Mouse (Mus musculus) ES-Bruce4 (cell line): Measurements from ENCODE around the gene Igbp1. TPM values are rescaled to one million over a fixed set of nuclear protein-coding genes. Genes with fewer than 3 reads are reported as not detected.

Experiments
- H3K27ac ChIP-seq: 2 replicates; pipeline ENCODE4 v1.5.1; 2012; ENCODE audit warnings: low read length, inconsistent platforms; ENCODE audit not compliant: insufficient read depth
- H3K27me3 ChIP-seq: 2 replicates; pipeline ENCODE4 v1.6.1; 2012; ENCODE audit warnings: mild to moderate bottlenecking, low read length, inconsistent platforms; ENCODE audit not compliant: control insufficient read depth, poor library complexity, insufficient read depth, severe bottlenecking
- H3K36me3 ChIP-seq: 2 replicates; pipeline ENCODE4 v1.6.1; 2012; ENCODE audit warnings: inconsistent platforms, mild to moderate bottlenecking, low read length, moderate library complexity; ENCODE audit not compliant: control insufficient read depth, poor library complexity, insufficient read depth, severe bottlenecking
- H3K4me1 ChIP-seq: one replicate; pipeline ENCODE4 v1.8.1; 2011; ENCODE audit warnings: low read length; ENCODE audit not compliant: control insufficient read depth, insufficient read depth
- H3K4me3 ChIP-seq: 2 replicates; pipeline ENCODE4 v1.5.1; 2011; ENCODE audit warnings: low read depth, mild to moderate bottlenecking, low read length
- H3K9ac ChIP-seq: 2 replicates; pipeline ENCODE4 v1.6.1; 2012; ENCODE audit warnings: low read depth, mild to moderate bottlenecking, inconsistent platforms; ENCODE audit not compliant: poor library complexity, severe bottlenecking
- H3K9me3 ChIP-seq: replicated peaks from 2 replicates; pipeline ENCODE4 v1.6.1; 2012; ENCODE audit warnings: mild to moderate bottlenecking, low read length, inconsistent platforms; ENCODE audit not compliant: control insufficient read depth, poor library complexity, insufficient read depth, severe bottlenecking
- CTCF ChIP-seq: IDR thresholded peaks from one replicate; pipeline ENCODE4 v1.8.1; 2011; ENCODE audit warnings: low read depth, low read length
- EP300 ChIP-seq: IDR thresholded peaks from 2 replicates; pipeline ENCODE4 v1.6.1; 2011; ENCODE audit warnings: low read depth, low read length; ENCODE audit not compliant: insufficient read depth
- POLR2A ChIP-seq: IDR thresholded peaks from one replicate; pipeline ENCODE4 v1.8.1; 2011; ENCODE audit warnings: low read length; ENCODE audit not compliant: insufficient read depth
- polyA plus RNA-seq: library from polyadenylated mRNA; stranded (reverse); fragments of >200 nt; gene quantifications from 2 replicates; pipeline ENCODE4 v1.2.4, GENCODE M21; 2011; ENCODE audit warnings: low read depth; ENCODE audit not compliant: missing spikeins, insufficient read depth, insufficient read length

Igbp1 gene
- polyA plus RNA-seq, 1 experiment, result 82.6 TPM

GRCm38 (mm10) chrX:100493500-100494067 lies 507 bp upstream of the Igbp1 start:
- H3K9ac ChIP-seq, result peak overlapping the region; percentile 16
- H3K27me3 ChIP-seq, result no peaks in the 10 kb centered on the region
- no peaks in the 10 kb centered on the region for H3K9me3 ChIP-seq
- TF ChIP-seq CTCF, result no peak
- TF ChIP-seq EP300, result no peak
- TF ChIP-seq POLR2A, result no peak
- no peaks in the 10 kb centered on the region for H3K36me3 ChIP-seq
- H3K4me3 ChIP-seq, result peak overlapping the region; percentile 90
- H3K4me1 ChIP-seq, result no peaks in the 10 kb centered on the region
- H3K27ac ChIP-seq, result no peak overlapping the region

DNA sequence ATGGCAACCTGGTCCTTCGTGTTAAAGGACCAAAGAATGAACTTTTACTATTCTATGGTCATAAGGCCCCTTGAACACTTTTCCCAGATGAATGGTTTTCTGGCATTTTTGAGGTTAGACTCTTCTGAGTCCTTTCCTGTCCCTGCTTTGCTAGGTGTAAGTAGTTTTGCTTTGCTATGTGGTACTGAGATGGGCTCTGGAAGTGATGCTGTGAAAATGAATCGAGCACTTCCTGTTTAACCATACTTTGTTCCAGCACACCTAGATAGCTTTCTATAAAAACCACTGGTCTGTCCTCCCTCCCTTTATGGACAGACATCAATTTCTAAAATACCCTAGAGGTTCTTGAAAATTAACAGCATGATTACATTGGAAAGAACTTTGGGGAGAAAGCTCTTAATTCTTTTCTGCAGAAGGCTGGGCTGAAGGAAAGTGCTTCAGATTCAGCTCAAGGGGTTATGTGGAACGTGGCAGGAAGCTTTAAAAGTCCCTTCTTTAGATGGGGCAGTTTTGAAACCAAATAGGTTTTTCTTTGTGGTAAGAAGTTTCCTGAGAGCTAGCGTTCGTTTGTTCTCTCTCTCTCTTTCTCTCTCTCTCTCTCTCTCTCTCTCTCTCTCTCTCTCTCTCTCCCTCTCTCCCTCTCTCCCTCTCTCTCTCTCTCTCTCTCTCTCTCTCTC lies 10.2 kb downstream of the Igbp1 start:
- H3K4me1 ChIP-seq, result no peaks in the 10 kb centered on the region
- H3K9me3 ChIP-seq, result no peaks in the 10 kb centered on the region
- TF ChIP-seq POLR2A (no peak), CTCF (no peak), EP300 (no peak)
- H3K27ac ChIP-seq, result no peak overlapping the region
- peaks cover 7% of the 10 kb centered on the region for H3K36me3 ChIP-seq
- H3K9ac ChIP-seq, result no peak overlapping the region
- H3K4me3 ChIP-seq, result no peak overlapping the region
- H3K27me3 ChIP-seq, result no peaks in the 10 kb centered on the region

GRCm38 (mm10) chrX:100508164-100508563 lies 14.1 kb downstream of the Igbp1 start:
- no peak overlapping the region for H3K27ac ChIP-seq
- no peak for TF ChIP-seq POLR2A
- TF ChIP-seq CTCF, result no peak
- H3K9ac ChIP-seq, result no peak overlapping the region
- H3K27me3 ChIP-seq, result no peaks in the 10 kb centered on the region
- no peaks in the 10 kb centered on the region for H3K4me1 ChIP-seq
- H3K9me3 ChIP-seq, result no peaks in the 10 kb centered on the region
- H3K36me3 ChIP-seq, result peaks cover 7% of the 10 kb centered on the region
- H3K4me3 ChIP-seq, result no peak overlapping the region

DNA sequence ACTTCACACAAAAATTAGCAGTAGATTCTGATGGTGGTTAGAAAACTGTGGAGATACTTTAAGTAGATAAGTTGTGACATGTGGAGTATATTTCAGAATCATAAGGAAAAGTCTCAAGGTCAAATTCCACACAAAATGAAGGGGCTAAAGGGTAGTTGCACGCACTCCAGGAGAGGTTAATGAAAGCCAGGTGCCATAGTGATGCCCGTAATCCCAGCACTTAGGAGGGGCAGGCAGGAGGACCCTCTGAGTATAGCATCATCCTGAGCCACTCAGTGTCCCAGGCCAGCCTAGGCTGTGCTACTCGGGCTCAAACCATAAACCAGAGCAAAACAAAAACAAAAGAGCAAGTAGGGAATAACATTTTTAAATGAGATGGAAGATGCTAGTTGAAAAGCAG lies 15.8 kb downstream of the Igbp1 start:
- TF ChIP-seq EP300, result no peak
- no peak for TF ChIP-seq CTCF
- TF ChIP-seq POLR2A, result no peak
- no peak overlapping the region for H3K4me3 ChIP-seq
- H3K9ac ChIP-seq, result no peak overlapping the region
- H3K27ac ChIP-seq, result no peak overlapping the region
- no peaks in the 10 kb centered on the region for H3K9me3 ChIP-seq
- H3K4me1 ChIP-seq, result no peaks in the 10 kb centered on the region
- no peaks in the 10 kb centered on the region for H3K27me3 ChIP-seq
- H3K36me3 ChIP-seq, result peaks cover 7% of the 10 kb centered on the region

DNA sequence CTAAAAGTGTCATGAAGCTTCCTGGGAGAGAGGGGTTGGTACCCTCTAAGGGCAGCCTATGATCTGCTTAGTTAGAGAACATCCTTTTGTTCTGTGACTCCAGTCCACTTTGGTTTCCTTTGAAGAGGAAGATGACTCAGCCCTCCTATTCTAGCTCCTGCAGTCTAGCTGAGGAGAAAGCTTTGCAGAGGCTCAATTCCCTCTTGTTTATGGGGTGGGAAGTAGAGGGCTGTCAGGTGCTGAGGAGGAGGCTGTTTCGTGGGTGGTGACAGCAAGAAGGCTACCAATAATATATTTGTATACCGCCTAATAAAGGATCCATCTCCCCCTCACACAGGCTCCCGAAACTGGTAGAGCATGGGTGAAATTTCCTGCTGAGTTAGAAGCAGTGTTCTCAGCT lies 22.6 kb downstream of the Igbp1 start:
- no peaks in the 10 kb centered on the region for H3K9me3 ChIP-seq
- peaks cover 3% of the 10 kb centered on the region; the same call in 1 of the 2 replicates for H3K36me3 ChIP-seq
- H3K9ac ChIP-seq, result no peak overlapping the region
- no peak overlapping the region for H3K27ac ChIP-seq
- H3K27me3 ChIP-seq, result no peaks in the 10 kb centered on the region
- H3K4me3 ChIP-seq, result no peak overlapping the region
- TF ChIP-seq POLR2A (no peak), EP300 (no peak), CTCF (no peak)
- no peaks in the 10 kb centered on the region for H3K4me1 ChIP-seq

GRCm38 (mm10) chrX:100517626-100518025 lies 23.5 kb downstream of the Igbp1 start:
- H3K4me1 ChIP-seq, result no peaks in the 10 kb centered on the region
- no peaks in the 10 kb centered on the region for H3K9me3 ChIP-seq
- no peak overlapping the region for H3K27ac ChIP-seq
- no peaks in the 10 kb centered on the region for H3K27me3 ChIP-seq
- TF ChIP-seq CTCF, result no peak
- TF ChIP-seq EP300, result no peak
- TF ChIP-seq POLR2A, result no peak
- H3K9ac ChIP-seq, result no peak overlapping the region
- H3K36me3 ChIP-seq, result peaks cover 3% of the 10 kb centered on the region; the same call in 1 of the 2 replicates
- H3K4me3 ChIP-seq, result no peak overlapping the region
